Mouse (Mus musculus) heart, embryonic 16.5 days (tissue): Measurements from ENCODE around the gene Galnt2. TPM values are rescaled to one million over a fixed set of nuclear protein-coding genes. Genes with fewer than 3 reads are reported as not detected.

Experiments
- ATAC-seq: fragments of 200-750 bp; cut with Nextera tagmentation; replicated peaks from 2 replicates; pipeline ENCODE4 v1.8.0; 2017; ENCODE audit warnings: moderate number of reproducible peaks; ENCODE audit not compliant: insufficient read depth, low FRiP score; ENCODE audit errors: extremely low read depth
- H3K27ac ChIP-seq: fragments of 300-500 bp; sonication (generic); 2 replicates; pipeline ENCODE4 v1.5.1; 2014; ENCODE audit warnings: mild to moderate bottlenecking, low read length, control low read depth, moderate library complexity
- H3K27me3 ChIP-seq: fragments of 300-500 bp; sonication (generic); 2 replicates; pipeline ENCODE4 v1.6.1; 2014; ENCODE audit warnings: low read length, mixed read lengths; ENCODE audit not compliant: control insufficient read depth, insufficient read depth
- H3K36me3 ChIP-seq: fragments of 300-500 bp; sonication (generic); 2 replicates; pipeline ENCODE4 v1.6.1; 2014; ENCODE audit not compliant: control insufficient read depth, insufficient read depth
- H3K4me1 ChIP-seq: fragments of 300-500 bp; sonication (generic); 2 replicates; pipeline ENCODE4 v1.6.1; 2014; ENCODE audit warnings: low read length, mixed read lengths; ENCODE audit not compliant: control insufficient read depth, insufficient read depth
- H3K4me2 ChIP-seq: fragments of 300-500 bp; sonication (generic); 2 replicates; pipeline ENCODE4 v1.6.1; 2014; ENCODE audit warnings: low read depth, mild to moderate bottlenecking, control low read depth, low read length
- H3K4me3 ChIP-seq: fragments of 300-500 bp; sonication (generic); 2 replicates; pipeline ENCODE4 v1.5.1; 2014; ENCODE audit warnings: mild to moderate bottlenecking, control low read depth, low read length
- H3K9ac ChIP-seq: fragments of 300-500 bp; sonication (generic); 2 replicates; pipeline ENCODE4 v1.6.1; 2014; ENCODE audit warnings: low read length, control low read depth
- H3K9me3 ChIP-seq: fragments of 300-500 bp; sonication (generic); replicated peaks from 2 replicates; pipeline ENCODE4 v1.6.1; 2016; ENCODE audit warnings: low read length; ENCODE audit not compliant: control insufficient read depth
- WGBS: fragments of 180-500 bp; shearing (Covaris S2); extraction: QIAGEN DNeasy Blood & Tissue Kit; methylation state at CpG from one replicate; pipeline ENCODE4 v1.1.7; 2014; 5-methylcytosine and 5-hydroxymethylcytosine counted together
- polyA plus RNA-seq: library from polyadenylated mRNA; unstranded; fragments of >200 nt; fragmentation: Nextera tagmentation; extraction: Ambion mirVana; gene quantifications from 2 replicates; pipeline ENCODE4 v1.2.1, GENCODE M21; 2015

Gene Galnt2
- polyA plus RNA-seq, 1 experiment from 2014 or later, result 35.6 TPM

DNA sequence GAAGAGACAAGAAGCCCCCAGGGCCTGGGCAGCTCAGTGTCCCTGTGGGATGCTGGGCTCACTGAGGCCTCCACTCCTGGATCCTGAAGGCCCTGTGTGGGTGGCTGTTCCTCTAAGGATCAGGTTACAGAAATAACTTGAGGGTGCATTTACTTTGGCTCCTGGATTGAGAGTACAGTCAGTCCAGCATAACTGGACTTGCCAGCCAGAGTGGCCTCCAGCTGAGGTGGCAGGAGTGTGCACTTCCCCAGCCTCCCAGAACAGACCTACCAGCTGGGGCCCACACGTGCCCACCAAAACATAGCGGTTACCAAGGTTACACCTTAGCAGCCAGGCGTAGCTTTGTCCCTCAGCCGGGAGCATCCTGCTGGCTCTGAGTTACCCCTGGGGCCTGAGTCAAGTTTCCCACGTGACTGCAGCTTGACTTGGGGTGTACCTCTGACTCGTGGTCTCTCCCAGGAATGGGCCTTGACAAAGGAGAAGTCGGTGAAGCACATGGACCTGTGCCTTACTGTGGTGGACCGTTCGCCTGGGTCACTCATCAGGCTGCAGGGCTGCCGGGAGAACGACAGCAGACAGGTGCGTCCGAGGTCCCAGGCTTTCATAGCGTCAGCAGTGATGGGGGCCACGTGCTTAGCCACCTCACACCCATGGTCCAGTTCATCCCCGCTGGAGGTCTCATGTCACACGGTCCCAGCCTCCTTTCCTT lies 109.3 kb downstream of the Galnt2 start:
- Histone ChIP-seq H3K4me3 (no peak overlapping the region), H3K4me1 (no peaks in the 10 kb centered on the region), H3K4me2 (no peak overlapping the region), H3K27me3 (no peaks in the 10 kb centered on the region), H3K9me3 (no peaks in the 10 kb centered on the region), H3K27ac (no peak overlapping the region), H3K36me3 (peaks cover 28% of the 10 kb centered on the region), H3K9ac (no peak overlapping the region)
- 76% methylated on average over 17 of the region's 17 CpGs for WGBS
- no peak for ATAC-seq

DNA sequence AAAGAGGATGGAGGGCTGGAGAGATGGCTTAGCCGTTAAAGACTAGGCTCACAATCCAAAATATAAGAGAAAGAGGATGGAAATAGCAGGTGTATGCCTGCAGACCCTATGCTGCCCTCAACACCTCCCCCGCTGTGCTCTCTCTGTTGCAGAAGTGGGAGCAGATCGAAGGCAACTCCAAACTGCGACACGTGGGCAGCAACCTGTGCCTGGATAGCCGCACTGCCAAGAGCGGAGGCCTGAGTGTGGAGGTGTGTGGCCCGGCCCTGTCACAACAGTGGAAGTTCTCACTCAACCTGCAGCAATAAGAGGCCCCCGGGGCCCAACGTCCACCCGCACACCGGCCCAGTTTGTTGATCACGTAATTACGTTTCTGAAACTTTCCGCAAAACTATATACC lies 112.0 kb downstream of the Galnt2 start:
- H3K36me3 ChIP-seq, result peaks cover 24% of the 10 kb centered on the region
- no peak overlapping the region for H3K27ac ChIP-seq
- no peak for ATAC-seq
- H3K4me1 ChIP-seq, result peaks cover 11% of the 10 kb centered on the region
- H3K4me2 ChIP-seq, result no peak overlapping the region
- H3K9ac ChIP-seq, result no peak overlapping the region
- no peaks in the 10 kb centered on the region for H3K9me3 ChIP-seq
- no peaks in the 10 kb centered on the region for H3K27me3 ChIP-seq
- H3K4me3 ChIP-seq, result no peak overlapping the region
- 92% methylated on average over 15 of the region's 15 CpGs for WGBS

DNA sequence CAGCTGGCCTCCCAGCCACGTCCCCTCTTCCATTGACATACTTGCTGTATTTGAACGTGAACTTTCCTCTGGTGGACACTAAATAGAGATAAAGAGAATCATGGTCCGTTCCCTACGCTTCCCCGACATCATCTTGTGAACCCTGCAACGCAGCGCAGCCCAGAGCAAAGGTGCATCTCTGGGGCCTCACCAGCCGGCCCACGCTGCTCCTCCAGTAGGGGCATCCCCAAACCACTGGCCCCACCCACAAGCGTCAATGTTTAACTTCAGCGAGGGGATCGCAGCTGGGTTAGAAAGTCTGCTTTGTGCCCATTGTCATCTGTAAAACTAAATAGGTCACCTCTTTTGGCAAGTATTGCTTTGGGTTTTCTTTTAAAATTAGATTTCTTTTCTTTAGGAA lies 112.8 kb downstream of the Galnt2 start:
- H3K36me3 ChIP-seq, result peaks cover 17% of the 10 kb centered on the region
- 88% methylated on average over 12 of the region's 12 CpGs for WGBS
- H3K4me1 ChIP-seq, result peaks cover 12% of the 10 kb centered on the region
- no peak overlapping the region for H3K4me2 ChIP-seq
- ATAC-seq, result no peak
- H3K27me3 ChIP-seq, result no peaks in the 10 kb centered on the region
- H3K27ac ChIP-seq, result no peak overlapping the region
- H3K9ac ChIP-seq, result no peak overlapping the region
- H3K4me3 ChIP-seq, result no peak overlapping the region
- no peaks in the 10 kb centered on the region for H3K9me3 ChIP-seq

DNA sequence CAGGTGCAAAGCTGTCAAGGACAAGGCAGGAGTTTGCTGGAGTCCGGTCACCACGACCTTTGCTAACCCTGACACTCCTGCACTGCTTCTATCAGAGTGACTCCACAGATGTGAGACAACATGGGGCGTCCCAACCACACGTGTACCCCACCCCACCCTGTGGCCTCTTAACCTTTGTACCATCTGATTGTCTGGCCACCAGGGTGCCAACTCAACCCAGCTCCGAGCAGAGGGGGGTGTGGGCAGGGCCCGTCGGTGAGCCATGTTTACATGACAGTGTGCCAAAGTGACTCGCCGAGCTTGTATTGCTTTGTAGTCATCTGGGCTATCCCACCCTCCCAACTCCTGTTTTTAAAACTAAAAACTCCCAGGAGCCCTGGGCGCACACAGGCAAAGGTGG lies 113.9 kb downstream of the Galnt2 start:
- Histone ChIP-seq H3K27me3 (no peaks in the 10 kb centered on the region), H3K27ac (no peak overlapping the region), H3K9ac (no peak overlapping the region), H3K9me3 (no peaks in the 10 kb centered on the region), H3K4me2 (no peak overlapping the region), H3K4me3 (no peak overlapping the region), H3K4me1 (peaks cover 12% of the 10 kb centered on the region), H3K36me3 (peaks cover 14% of the 10 kb centered on the region)
- ATAC-seq, result no peak
- 77% methylated on average over 10 of the region's 10 CpGs for WGBS

DNA sequence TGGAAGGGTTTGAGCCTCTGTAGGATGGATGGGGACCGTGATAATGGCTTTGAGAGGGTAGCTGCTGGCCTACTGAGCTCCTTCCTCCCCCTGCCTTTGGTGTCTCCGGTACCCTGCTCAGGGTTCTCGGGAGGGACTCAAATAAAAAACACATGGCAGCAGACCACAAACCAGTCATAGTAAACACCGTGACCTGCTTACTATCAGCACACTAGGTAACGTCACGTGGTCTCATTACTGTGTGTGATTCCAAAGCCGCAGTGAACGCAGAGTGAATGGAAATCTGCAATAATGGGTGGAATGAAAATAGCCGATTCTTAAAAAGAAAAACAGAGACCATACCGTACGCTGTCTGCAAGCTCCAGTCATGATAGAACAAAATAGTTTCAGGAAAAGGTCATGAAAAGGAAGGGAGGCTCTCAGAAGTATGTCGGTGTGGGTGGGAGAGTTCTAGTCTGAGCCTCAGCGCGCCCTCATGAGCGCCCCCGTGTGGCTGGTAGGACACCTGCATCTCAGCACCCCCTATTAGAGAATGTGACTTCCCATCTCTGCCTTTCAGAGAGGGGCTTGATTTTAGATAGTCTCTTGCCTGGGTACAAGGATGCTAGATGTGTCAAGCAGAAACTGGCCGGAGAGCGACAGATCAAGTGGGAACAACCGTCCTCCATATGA lies 115.8 kb downstream of the Galnt2 start:
- Histone ChIP-seq H3K9ac (no peak overlapping the region), H3K4me1 (peaks cover 12% of the 10 kb centered on the region), H3K9me3 (no peaks in the 10 kb centered on the region), H3K27me3 (no peaks in the 10 kb centered on the region), H3K36me3 (peaks cover 14% of the 10 kb centered on the region), H3K4me2 (peak overlapping the region; percentile 10; the same call in 1 of the 2 replicates), H3K27ac (no peak overlapping the region), H3K4me3 (no peak overlapping the region)
- ATAC-seq, result 0 out of 2 replicates have a peak, but pooled peaks have one; percentile 42
- WGBS, result 35% methylated on average over 19 of the region's 19 CpGs

DNA sequence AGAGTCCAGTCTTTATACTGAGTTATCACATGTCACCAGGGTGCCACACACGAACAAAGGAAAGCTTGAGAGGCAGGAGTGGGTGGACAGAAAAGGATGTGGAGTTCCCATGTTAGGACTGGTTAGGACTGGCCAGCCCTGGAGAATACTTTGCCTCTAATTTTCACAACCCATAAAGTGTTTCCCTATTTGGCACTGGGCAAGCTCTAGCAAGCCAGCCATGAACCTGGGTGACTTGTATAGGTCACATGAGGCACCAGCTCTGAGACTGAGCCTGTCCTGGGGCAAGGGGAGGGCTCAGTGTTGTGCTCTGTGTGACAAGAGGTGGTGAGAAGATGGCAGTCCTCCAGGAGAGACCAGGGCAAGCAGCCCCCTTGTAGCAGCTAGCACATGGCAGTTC lies 116.9 kb downstream of the Galnt2 start:
- H3K4me1 ChIP-seq, result peaks cover 12% of the 10 kb centered on the region
- no peak for ATAC-seq
- 40% methylated on average over 1 of the region's 1 CpGs for WGBS
- H3K4me3 ChIP-seq, result no peak overlapping the region
- H3K27ac ChIP-seq, result no peak overlapping the region
- H3K9ac ChIP-seq, result no peak overlapping the region
- H3K4me2 ChIP-seq, result no peak overlapping the region
- H3K27me3 ChIP-seq, result no peaks in the 10 kb centered on the region
- no peaks in the 10 kb centered on the region for H3K9me3 ChIP-seq
- peaks cover 14% of the 10 kb centered on the region for H3K36me3 ChIP-seq

DNA sequence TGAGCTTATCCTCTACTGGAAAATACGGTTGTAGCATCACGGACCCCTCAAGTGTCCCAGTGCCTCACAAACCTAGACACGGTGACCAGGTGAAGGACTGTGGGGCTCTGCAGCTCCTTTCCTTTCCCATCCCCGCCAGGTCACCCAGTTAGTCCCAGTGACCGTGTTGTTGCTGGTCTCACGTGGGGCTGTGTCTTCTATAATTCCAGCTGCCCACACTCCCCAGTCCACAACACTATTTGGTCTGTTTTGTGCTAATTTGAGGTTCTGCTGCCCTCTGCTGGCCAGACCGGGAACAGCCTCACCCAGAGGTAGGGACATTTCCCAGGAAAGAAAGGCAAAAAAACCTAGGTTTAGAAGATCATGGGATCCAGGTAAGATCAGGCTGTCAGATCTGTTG lies 118.5 kb downstream of the Galnt2 start:
- H3K9ac ChIP-seq, result no peak overlapping the region
- no peaks in the 10 kb centered on the region; the same call in 1 of the 2 replicates for H3K36me3 ChIP-seq
- H3K9me3 ChIP-seq, result no peaks in the 10 kb centered on the region
- no peaks in the 10 kb centered on the region for H3K27me3 ChIP-seq
- no peak for ATAC-seq
- no peak overlapping the region for H3K4me2 ChIP-seq
- H3K27ac ChIP-seq, result no peak overlapping the region
- peaks cover 12% of the 10 kb centered on the region for H3K4me1 ChIP-seq
- no peak overlapping the region for H3K4me3 ChIP-seq
- 36% methylated on average over 7 of the region's 7 CpGs for WGBS

DNA sequence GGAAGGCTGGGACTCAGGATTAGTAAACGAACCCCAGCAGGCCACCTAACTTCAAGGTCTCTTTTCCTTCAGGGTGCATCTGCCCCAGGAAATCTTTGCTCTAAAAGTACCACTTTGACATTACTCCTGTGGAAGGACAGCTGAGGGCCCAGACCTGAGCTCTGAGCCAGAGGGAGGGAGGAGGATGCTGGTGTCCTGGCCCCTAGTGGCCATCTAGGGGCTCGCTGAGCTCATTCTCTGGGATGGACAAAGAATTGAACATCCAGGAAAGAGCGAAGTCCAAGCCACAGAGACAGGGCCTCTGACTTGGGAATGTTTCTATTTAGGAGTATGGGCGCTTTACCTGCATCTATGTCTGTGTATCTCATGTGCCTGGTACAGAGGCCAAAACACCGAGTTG lies 120.4 kb downstream of the Galnt2 start:
- H3K36me3 ChIP-seq, result no peaks in the 10 kb centered on the region
- no peak overlapping the region for H3K9ac ChIP-seq
- H3K27ac ChIP-seq, result no peak overlapping the region
- H3K4me3 ChIP-seq, result no peak overlapping the region
- no peaks in the 10 kb centered on the region for H3K9me3 ChIP-seq
- ATAC-seq, result no peak
- H3K27me3 ChIP-seq, result no peaks in the 10 kb centered on the region
- H3K4me1 ChIP-seq, result peaks cover 12% of the 10 kb centered on the region
- 65% methylated on average over 5 of the region's 5 CpGs for WGBS
- no peak overlapping the region for H3K4me2 ChIP-seq

DNA sequence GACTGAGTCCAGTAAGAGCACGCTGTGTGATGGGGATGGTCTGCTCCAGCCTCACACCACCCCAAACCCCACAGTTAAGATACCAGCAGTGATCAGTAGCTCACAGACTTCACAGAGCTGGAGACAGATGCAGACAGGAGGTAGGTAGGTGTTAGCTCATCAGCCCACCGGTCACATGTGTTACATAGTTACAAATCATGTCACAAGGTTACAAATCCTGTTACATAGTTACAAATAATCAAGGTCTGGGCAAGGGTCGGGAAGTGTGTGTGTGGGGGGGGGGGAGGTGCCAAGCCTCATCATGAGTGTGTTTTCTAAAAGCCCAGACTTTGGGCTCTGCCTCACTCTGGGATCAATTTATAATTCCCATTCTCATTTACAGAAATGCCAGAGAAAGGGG lies 129.7 kb downstream of the Galnt2 start:
- 76% methylated on average over 3 of the region's 3 CpGs for WGBS
- H3K27me3 ChIP-seq, result no peaks in the 10 kb centered on the region
- H3K9ac ChIP-seq, result no peak overlapping the region
- no peaks in the 10 kb centered on the region for H3K36me3 ChIP-seq
- no peaks in the 10 kb centered on the region for H3K4me1 ChIP-seq
- no peak overlapping the region for H3K4me3 ChIP-seq
- H3K9me3 ChIP-seq, result peaks cover 8% of the 10 kb centered on the region; the same call in 1 of the 2 replicates
- H3K27ac ChIP-seq, result no peak overlapping the region
- H3K4me2 ChIP-seq, result no peak overlapping the region
- no peak for ATAC-seq
